Comparison of ENCODE assay signal across 9 mouse cellular contexts in genomic region chrX:7657221-7657639, GRCm38 (mm10). TPM values are rescaled to one million over a fixed set of nuclear protein-coding genes. Genes with fewer than 3 reads are reported as not detected.
DNase-seq lines count a peak whose midpoint lies in the region; ATAC-seq and TF ChIP-seq lines count a peak whose summit lies in the region.
"Had no signal": no experiment of that assay in that cellular context is flagged by ENCODE, and none has a peak within 500 bp of the region (broad histone marks: within the 10 kb centered on the region; RNA-seq: fewer than 3 reads in every experiment).

TSS of gene Prickle3 (plus strand) at chrX:7657260.

- no peak for TF ChIP-seq CTCF in heart, adult 2 months (IDR thresholded peaks at IDR 0.05)
- no peak for TF ChIP-seq CTCF in lung, embryonic 14.5 days (IDR thresholded peaks at IDR 0.05; ENCODE audit: low read depth)
- no peak for TF ChIP-seq CTCF in olfactory bulb, adult 2 months (IDR thresholded peaks at IDR 0.05; ENCODE audit: insufficient read depth, low read depth, low read length)

- H3K4me1 ChIP-seq in brown adipose tissue, adult 24 weeks (ENCODE audit: control insufficient read depth, insufficient read depth, insufficient read length, low read length): peaks cover 2% of the 10 kb centered on the region; the same call in 1 of the 2 replicates
- peaks cover 6% of the 10 kb centered on the region for H3K4me1 ChIP-seq in heart, adult 2 months (ENCODE audit: control insufficient read depth, insufficient read depth, low read length)
- no peaks in the 10 kb centered on the region; the same call in 1 of the 2 replicates for H3K4me1 ChIP-seq in lung, embryonic 14.5 days (ENCODE audit: insufficient read depth)
- H3K4me1 ChIP-seq in olfactory bulb, adult 2 months (ENCODE audit: control insufficient read depth, insufficient read depth, low read length): peaks cover 15% of the 10 kb centered on the region

- peak within 1 kb of the TSS; percentile 89 for H3K27ac ChIP-seq in brown adipose tissue, adult 24 weeks (replicated peaks; ENCODE audit: low read depth, low read length)
- H3K27ac ChIP-seq in heart, adult 2 months: peak within 1 kb of the TSS; percentile 87
- H3K27ac ChIP-seq in lung, embryonic 14.5 days (ENCODE audit: low read depth): peak within 1 kb of the TSS; percentile 63; the same call in 1 of the 2 replicates
- H3K27ac ChIP-seq in olfactory bulb, adult 2 months (ENCODE audit: insufficient read depth, low read depth, low read length): no peak within 1 kb of the TSS

- intact Hi-C loops in heart, adult 2 months (cut with DNase I): loop anchor here (1.0 kb wide), 1 partner anchor 8 kb away; no protein-coding TSS in a partner anchor

- peak; percentile 76 for TF ChIP-seq POLR2A in heart, adult 2 months (IDR thresholded peaks at IDR 0.05; ENCODE audit: insufficient read depth, low read depth, low read length)
- no peak for TF ChIP-seq POLR2A in olfactory bulb, adult 2 months (IDR thresholded peaks at IDR 0.05; ENCODE audit: insufficient read depth, low read depth, low read length)

- 0 out of 2 replicates have a peak, but pooled peaks have one; percentile 42 for ATAC-seq in frontal cortex, adult (ENCODE audit: low TSS enrichment)
- ATAC-seq in lung, embryonic 14.5 days (ENCODE audit: insufficient read depth): peak; percentile 73
- ATAC-seq: Patski had no signal

- peak within 1 kb of the TSS; percentile 60 for H3K4me2 ChIP-seq in lung, embryonic 14.5 days

- H3K79me2 ChIP-seq in heart, adult 2 months (replicated peaks; ENCODE audit: control insufficient read depth, insufficient read depth, low read length): no peaks in the 10 kb centered on the region

- H3K27me3 ChIP-seq in heart, adult 2 months (ENCODE audit: control insufficient read depth, insufficient read depth, low read length): no peaks in the 10 kb centered on the region
- H3K27me3 ChIP-seq in lung, embryonic 14.5 days (ENCODE audit: insufficient read depth, low read length): no peaks in the 10 kb centered on the region

- no peak for TF ChIP-seq EP300 in heart, adult 2 months (IDR thresholded peaks at IDR 0.05; ENCODE audit: insufficient read depth, low read depth, low read length)

- H3K9ac ChIP-seq in heart, adult 2 months (ENCODE audit: low read depth, low read length): peak within 1 kb of the TSS; percentile 85
- peak within 1 kb of the TSS; percentile 58 for H3K9ac ChIP-seq in lung, embryonic 14.5 days

- H3K36me3 ChIP-seq in heart, adult 2 months (ENCODE audit: control insufficient read depth, insufficient read depth, low read length): peaks cover 13% of the 10 kb centered on the region
- H3K36me3 ChIP-seq in lung, embryonic 14.5 days (ENCODE audit: insufficient read depth): no peaks in the 10 kb centered on the region

- H3K4me3 ChIP-seq in brown adipose tissue, adult 24 weeks (ENCODE audit: insufficient read depth, low read depth, low read length): peak within 1 kb of the TSS; percentile 82
- H3K4me3 ChIP-seq in heart, adult 2 months: peak within 1 kb of the TSS; percentile 56
- peak within 1 kb of the TSS; percentile 44 for H3K4me3 ChIP-seq in lung, embryonic 14.5 days (ENCODE audit: low read depth, low read length)
- H3K4me3 ChIP-seq in olfactory bulb, adult 2 months (ENCODE audit: insufficient read depth, low read depth, low read length): peak within 1 kb of the TSS; percentile 42

- no peak for DNase-seq in frontal cortex, postnatal 10 days (ENCODE audit: low spot score in 2 of 2)
- peak; percentile 74 to 85 for DNase-seq in heart, adult 2 months
- peak; percentile 64 for DNase-seq in kidney, adult 11 months
- DNase-seq in lung, embryonic 14.5 days: peak; percentile 66
- no peak for DNase-seq in frontal cortex, postnatal 36 days (ENCODE audit: low spot score in 2 of 2)

- 12% methylated on average over 26 of the region's 26 CpGs for WGBS in heart, adult 2 months
- 7% methylated on average over 26 of the region's 26 CpGs for WGBS in lung, embryonic 14.5 days
- WGBS in olfactory bulb, adult 2 months: 12% methylated on average over 26 of the region's 26 CpGs

- no peaks in the 10 kb centered on the region for H3K9me3 ChIP-seq in lung, embryonic 14.5 days (ENCODE audit: low read depth, low read length)

RNA-seq across cellular contexts. Expression of gene Prickle3, which starts in this region (rescaled TPM):
- 6.3 and 8.3 TPM in 2 replicates for polyA plus RNA-seq in brown adipose tissue, adult 24 weeks (2012; ENCODE audit: insufficient read depth, insufficient read length, missing spikeins)
- total RNA-seq in heart, adult 2 months (2021): 10 to 100 TPM; 16.8 to 25.2 TPM
- polyA plus RNA-seq in heart, adult 2 months (2012; rRNA removed): 21.5 and 27.8 TPM in 2 replicates
- polyA plus RNA-seq in lung, embryonic 14.5 days (2014; fragmentation: Nextera tagmentation; extraction: Ambion mirVana): 8.3 and 8.6 TPM in 2 replicates
- polyA plus RNA-seq in olfactory bulb, adult 2 months (2012; ENCODE audit: insufficient read depth, insufficient read length, low replicate concordance, missing spikeins): not detected in 2 replicates

Comparison
In these comparisons a context has a peak if more than half of its experiments do, and no peak if none do; other contexts are left out.
1. DNase-seq: peak in heart, adult 2 months (2 of 2), kidney, adult 11 months (single experiment) and lung, embryonic 14.5 days (single experiment); none in frontal cortex, postnatal 10 days (0 of 2) and frontal cortex, postnatal 36 days (0 of 2).
2. Peak in every context shown above with its lines, with median percentiles within 50 percentile points of each other: H3K4me3 ChIP-seq.